Mouse (Mus musculus) forebrain, embryonic 14.5 days (tissue): ENCODE measurements at regions not wholly inside any gene's neighbourhood (a gene's known extent, or its start where the extent isn't known, plus 50 kb on each side); places are given as distances from the start of the nearest gene placed in this dataset.
"Not testable (repeated sequence)": the region's sequence is repeated elsewhere in the genome, so short reads cannot be mapped to it uniquely, and the experiment has no call there.

Experiments used
- ATAC-seq: fragments of 200-750 bp; cut with Nextera tagmentation; 2 replicates; pipeline ENCODE4 v1.8.0; 2017; ENCODE audit warnings: mild to moderate bottlenecking, moderate library complexity
- DNase-seq: peaks from one replicate; pipeline ENCODE4 v3.0.0-alpha.2; 2015; ENCODE audit warnings: low spot score
- H3K27ac ChIP-seq: fragments of 300-500 bp; sonication (generic); 2 replicates; pipeline ENCODE4 v1.5.1; 2014; ENCODE audit warnings: low read depth, mild to moderate bottlenecking, control low read depth, low read length, moderate library complexity
- H3K27me3 ChIP-seq: fragments of 300-500 bp; sonication (generic); replicated peaks from 2 replicates; pipeline ENCODE4 v1.6.1; 2014; ENCODE audit warnings: low read length, control low read depth, mixed read lengths; ENCODE audit not compliant: control insufficient read depth, insufficient read depth
- H3K36me3 ChIP-seq: fragments of 300-500 bp; sonication (generic); 2 replicates; pipeline ENCODE4 v1.6.1; 2014; ENCODE audit warnings: low read length, control low read depth; ENCODE audit not compliant: control insufficient read depth, insufficient read depth
- H3K4me1 ChIP-seq: fragments of 300-500 bp; sonication (generic); 2 replicates; pipeline ENCODE4 v1.6.1; 2014; ENCODE audit warnings: antibody characterized with exemption, low read length, control low read depth; ENCODE audit not compliant: control insufficient read depth, insufficient read depth
- H3K4me2 ChIP-seq: fragments of 300-500 bp; sonication (generic); 2 replicates; pipeline ENCODE4 v1.6.1; 2014; ENCODE audit warnings: mild to moderate bottlenecking, control low read depth, low read length
- H3K4me3 ChIP-seq: fragments of 300-500 bp; sonication (generic); 2 replicates; pipeline ENCODE4 v1.5.1; 2014; ENCODE audit warnings: low read depth, low read length, control low read depth
- H3K9ac ChIP-seq: fragments of 300-500 bp; sonication (generic); 2 replicates; pipeline ENCODE4 v1.6.1; 2014; ENCODE audit warnings: mild to moderate bottlenecking, low read length, control low read depth, moderate library complexity
- H3K9me3 ChIP-seq: fragments of 300-500 bp; sonication (generic); replicated peaks from 2 replicates; pipeline ENCODE4 v1.6.1; 2016; ENCODE audit warnings: low read length, control low read depth, mixed read lengths; ENCODE audit not compliant: control insufficient read depth
- WGBS: fragments of 180-500 bp; shearing (Covaris S2); extraction: QIAGEN DNeasy Blood & Tissue Kit; methylation state at CpG from one replicate; pipeline ENCODE4 v1.1.7; 2014; 5-methylcytosine and 5-hydroxymethylcytosine counted together

GRCm38 (mm10) chr12:77526581-77526980 is 288.7 kb downstream of the Fut8 start:
- not testable (repeated sequence) for DNase-seq, H3K27ac ChIP-seq, ATAC-seq, H3K27me3 ChIP-seq, H3K36me3 ChIP-seq, H3K4me2 ChIP-seq, H3K9me3 ChIP-seq, H3K4me1 ChIP-seq, H3K4me3 ChIP-seq, H3K9ac ChIP-seq
- 96% methylated on average over 14 of the region's 14 CpGs for WGBS

GRCm38 (mm10) chr12:77527499-77527898 is 289.6 kb downstream of the Fut8 start:
- H3K4me1 ChIP-seq, result no peaks in the 10 kb centered on the region
- H3K4me3 ChIP-seq, result no peak overlapping the region
- H3K36me3 ChIP-seq, result no peaks in the 10 kb centered on the region
- no peaks in the 10 kb centered on the region for H3K27me3 ChIP-seq
- WGBS, result 58% methylated on average over 1 of the region's 1 CpGs
- H3K9me3 ChIP-seq, result no peaks in the 10 kb centered on the region
- no peak overlapping the region for H3K4me2 ChIP-seq
- no peak overlapping the region for H3K27ac ChIP-seq
- DNase-seq (no peak), ATAC-seq (no peak)
- H3K9ac ChIP-seq, result no peak overlapping the region

DNA sequence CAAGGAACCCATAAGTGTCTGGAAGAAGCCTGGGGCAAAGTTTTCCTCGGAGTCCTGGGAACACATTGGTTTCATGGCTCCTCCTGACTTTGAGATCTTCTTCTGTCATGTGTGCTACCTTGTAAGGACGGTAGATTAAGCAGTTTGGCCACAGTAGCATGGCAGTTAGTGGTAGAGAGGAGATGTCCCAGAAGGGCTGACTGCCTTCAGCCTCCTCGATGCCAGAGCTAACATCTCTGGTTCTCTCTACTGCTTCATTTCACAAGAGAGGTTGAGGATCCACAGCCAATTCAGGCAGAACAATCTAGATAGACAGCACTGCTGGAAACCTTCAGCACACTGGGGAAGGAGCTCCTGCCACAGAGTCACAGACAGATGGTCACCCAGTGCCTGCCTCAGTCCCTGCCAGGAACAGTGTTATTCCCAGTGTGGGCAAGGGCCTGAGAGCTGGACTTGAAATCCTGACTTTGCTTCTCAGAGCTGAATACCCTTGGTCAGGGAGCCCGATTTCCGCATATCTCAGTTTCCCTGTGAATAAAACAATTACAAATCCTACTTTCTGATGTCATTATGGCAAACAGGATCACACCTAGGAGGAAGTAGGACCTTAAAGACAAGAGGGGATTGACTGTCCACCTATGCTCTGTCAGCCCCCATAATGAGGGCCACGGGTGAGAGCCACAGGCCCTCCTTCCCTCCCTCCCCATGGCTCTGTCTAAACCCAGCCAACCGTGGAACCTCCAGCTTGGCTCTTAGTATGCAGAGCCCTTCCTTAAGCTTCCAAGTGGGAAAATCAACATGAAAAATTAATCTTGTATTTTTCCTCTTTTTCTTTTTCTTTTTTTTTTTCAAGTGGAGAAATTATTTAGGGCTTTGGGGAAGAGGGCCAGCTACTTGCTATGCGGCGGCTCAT is 290.3 kb downstream of the Fut8 start:
- DNase-seq, result no peak
- WGBS, result 70% methylated on average over 9 of the region's 9 CpGs

GRCm38 (mm10) chr12:77528868-77529271 is 290.9 kb downstream of the Fut8 start:
- no peak overlapping the region for H3K27ac ChIP-seq

More for the DNA sequence above, 290.3 kb downstream of the Fut8 start:
- Histone ChIP-seq H3K27ac (no peak overlapping the region), H3K4me1 (no peaks in the 10 kb centered on the region), H3K27me3 (no peaks in the 10 kb centered on the region), H3K36me3 (no peaks in the 10 kb centered on the region), H3K4me2 (no peak overlapping the region), H3K9me3 (no peaks in the 10 kb centered on the region), H3K9ac (no peak overlapping the region), H3K4me3 (no peak overlapping the region)
- ATAC-seq, result no peak

GRCm38 (mm10) chr12:77529414-77529813 is 291.5 kb downstream of the Fut8 start:
- no peak for DNase-seq

More at GRCm38 (mm10) chr12:77528868-77529271, 290.9 kb downstream of the Fut8 start:
- WGBS, result 58% methylated on average over 8 of the region's 8 CpGs
- Histone ChIP-seq H3K36me3 (no peaks in the 10 kb centered on the region), H3K4me1 (no peaks in the 10 kb centered on the region), H3K4me2 (no peak overlapping the region), H3K27me3 (no peaks in the 10 kb centered on the region), H3K9ac (no peak overlapping the region), H3K9me3 (no peaks in the 10 kb centered on the region), H3K4me3 (no peak overlapping the region)
- DNase-seq (no peak), ATAC-seq (no peak)

DNA sequence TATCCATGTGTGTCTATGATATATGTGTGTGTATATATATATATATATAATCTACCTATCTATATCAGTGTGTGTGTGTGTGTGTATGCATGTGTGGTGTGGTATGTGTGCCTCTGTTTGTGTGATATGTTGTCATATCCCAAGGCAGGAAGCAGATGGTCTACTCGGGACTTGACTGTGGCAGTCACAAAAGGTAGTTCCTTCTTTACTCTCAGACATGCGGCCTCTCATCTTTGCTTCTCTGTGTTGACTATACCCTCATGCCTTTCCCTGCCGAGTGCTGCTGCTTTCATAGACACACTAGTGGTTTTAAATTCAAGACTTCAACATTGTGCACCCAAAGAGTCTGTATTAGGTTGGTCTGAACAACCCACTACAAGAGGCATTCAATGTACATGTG is 292.0 kb downstream of the Fut8 start:
- Histone ChIP-seq H3K9me3 (no peaks in the 10 kb centered on the region), H3K27ac (no peak overlapping the region), H3K4me1 (no peaks in the 10 kb centered on the region), H3K9ac (no peak overlapping the region), H3K4me3 (no peak overlapping the region), H3K27me3 (no peaks in the 10 kb centered on the region), H3K4me2 (no peak overlapping the region), H3K36me3 (no peaks in the 10 kb centered on the region)
- ATAC-seq, result no peak
- 92% methylated on average over 3 of the region's 3 CpGs for WGBS
- DNase-seq, result no peak

More at GRCm38 (mm10) chr12:77529414-77529813, 291.5 kb downstream of the Fut8 start:
- Histone ChIP-seq H3K9me3 (no peaks in the 10 kb centered on the region), H3K27ac (no peak overlapping the region), H3K4me3 (no peak overlapping the region), H3K27me3 (no peaks in the 10 kb centered on the region), H3K36me3 (no peaks in the 10 kb centered on the region), H3K9ac (no peak overlapping the region), H3K4me1 (no peaks in the 10 kb centered on the region), H3K4me2 (no peak overlapping the region)
- no peak for ATAC-seq
- 92% methylated on average over 4 of the region's 4 CpGs for WGBS

DNA sequence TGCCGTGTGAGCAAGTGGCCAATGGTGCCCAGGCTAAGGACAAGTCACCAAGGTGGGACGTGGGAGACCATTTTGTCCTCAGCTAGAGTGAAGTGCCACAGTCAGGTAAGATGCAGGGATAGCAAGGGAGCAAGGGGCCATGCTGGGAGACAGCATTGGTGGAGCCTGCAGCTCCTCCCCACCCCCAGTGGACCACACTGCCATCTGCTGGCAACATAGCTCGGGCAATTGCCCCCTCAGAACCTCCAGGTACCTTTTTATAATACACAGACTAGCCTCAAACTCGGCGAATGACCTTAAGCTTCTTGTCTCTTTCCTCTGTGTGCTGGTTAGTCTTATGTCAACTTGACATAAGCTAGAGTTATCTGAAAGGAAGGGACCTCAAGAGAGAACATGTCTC is 293.4 kb downstream of the Fut8 start:
- H3K27me3 ChIP-seq, result no peaks in the 10 kb centered on the region
- no peak overlapping the region for H3K4me3 ChIP-seq
- no peaks in the 10 kb centered on the region for H3K9me3 ChIP-seq
- no peaks in the 10 kb centered on the region for H3K4me1 ChIP-seq
- H3K27ac ChIP-seq, result no peak overlapping the region
- ATAC-seq (no peak), DNase-seq (no peak)
- WGBS, result 89% methylated on average over 5 of the region's 5 CpGs
- no peak overlapping the region for H3K4me2 ChIP-seq
- H3K9ac ChIP-seq, result no peak overlapping the region
- H3K36me3 ChIP-seq, result no peaks in the 10 kb centered on the region

- Histone ChIP-seq H3K4me3 (no peak overlapping the region), H3K9me3 (no peaks in the 10 kb centered on the region), H3K9ac (no peak overlapping the region), H3K36me3 (no peaks in the 10 kb centered on the region), H3K27ac (no peak overlapping the region), H3K4me2 (no peak overlapping the region), H3K27me3 (no peaks in the 10 kb centered on the region), H3K4me1 (no peaks in the 10 kb centered on the region)
- no peak for ATAC-seq
- no peak for DNase-seq
- 89% methylated on average over 8 of the region's 8 CpGs for WGBS
Observed at GRCm38 (mm10) chr12:77532547-77532946, 294.6 kb downstream of the Fut8 start.

DNA sequence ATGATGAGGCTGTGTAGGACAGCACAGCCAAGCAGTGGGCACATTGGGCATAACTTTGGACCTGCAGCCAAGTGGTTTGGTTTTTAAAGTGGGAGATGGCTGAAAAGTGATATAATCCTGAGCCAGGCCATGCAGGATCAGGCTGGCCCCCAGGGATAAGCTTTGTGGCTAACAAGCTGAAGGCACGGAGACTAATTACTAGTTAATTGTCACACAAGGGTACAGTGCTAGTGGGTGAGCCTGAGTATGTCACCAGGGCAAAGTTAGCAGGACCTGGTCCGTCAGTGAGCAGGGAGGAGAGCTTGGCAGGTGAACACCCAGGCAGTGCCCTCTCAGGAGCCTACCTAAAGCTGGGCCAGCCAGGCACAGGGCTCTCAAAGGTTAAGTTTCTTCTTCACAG is 295.7 kb downstream of the Fut8 start:
- no peak overlapping the region for H3K9ac ChIP-seq
- ATAC-seq (no peak), DNase-seq (no peak)
- H3K9me3 ChIP-seq, result no peaks in the 10 kb centered on the region
- H3K4me2 ChIP-seq, result no peak overlapping the region
- H3K4me3 ChIP-seq, result no peak overlapping the region
- H3K27ac ChIP-seq, result no peak overlapping the region
- no peaks in the 10 kb centered on the region for H3K36me3 ChIP-seq
- H3K4me1 ChIP-seq, result no peaks in the 10 kb centered on the region
- no peaks in the 10 kb centered on the region for H3K27me3 ChIP-seq
- 62% methylated on average over 2 of the region's 2 CpGs for WGBS
